Mouse (Mus musculus): ENCODE data around the gene Gprc5b. TPM values are rescaled to one million over a fixed set of nuclear protein-coding genes. Genes with fewer than 3 reads are reported as not detected.

Gene Gprc5b
- 10.1 and 13.6 TPM in 2 replicates for polyA plus RNA-seq (2016; fragmentation: Nextera tagmentation; extraction: Ambion mirVana)

- H3K9me3 ChIP-seq (replicated peaks), result no peaks in the 10 kb centered on the region
- DNase-seq (ENCODE audit: low spot score), result peak; percentile 90
- WGBS, result under 1% methylated on average over 36 of the region's 44 CpGs
- H3K27ac ChIP-seq (replicated peaks), result peak within 1 kb of the TSS; percentile 92
- peaks cover 8% of the 10 kb centered on the region for H3K27me3 ChIP-seq (ENCODE audit: low read depth, poor library complexity, severe bottlenecking)
- peaks cover 70% of the 10 kb centered on the region for H3K4me1 ChIP-seq
- peak within 1 kb of the TSS; percentile 77 for H3K4me3 ChIP-seq
- peaks cover 5% of the 10 kb centered on the region; the same call in 1 of the 2 replicates for H3K36me3 ChIP-seq
Measured at GRCm38 (mm10) chr7:118995007-118995406, at the start of gene Gprc5b. TSS of gene Gprc5b (minus strand) at chr7:118995211.

- H3K27me3 ChIP-seq (ENCODE audit: low read depth, poor library complexity, severe bottlenecking), result no peaks in the 10 kb centered on the region
- H3K27ac ChIP-seq (replicated peaks), result no peak overlapping the region
- H3K9me3 ChIP-seq (replicated peaks), result no peaks in the 10 kb centered on the region
- DNase-seq (ENCODE audit: low spot score), result no peak
- no peaks in the 10 kb centered on the region for H3K36me3 ChIP-seq
- H3K4me3 ChIP-seq, result no peak overlapping the region
- no peaks in the 10 kb centered on the region for H3K4me1 ChIP-seq
Measured at GRCm38 (mm10) chr7:119041502-119041901, 46.5 kb upstream of the Gprc5b start.

- Histone ChIP-seq H3K4me3 (no peak overlapping the region), H3K9me3 (replicated peaks) (no peaks in the 10 kb centered on the region), H3K27me3 (ENCODE audit: low read depth, poor library complexity, severe bottlenecking) (no peaks in the 10 kb centered on the region), H3K36me3 (no peaks in the 10 kb centered on the region), H3K27ac (replicated peaks) (no peak overlapping the region), H3K4me1 (peaks cover 13% of the 10 kb centered on the region)
- no peak for DNase-seq (ENCODE audit: low spot score)
Measured at GRCm38 (mm10) chr7:119037581-119037980, 42.6 kb upstream of the Gprc5b start.

GRCm38 (mm10) chr7:119034243-119034961, 39.4 kb upstream of the Gprc5b start:
- no peak overlapping the region for H3K27ac ChIP-seq (replicated peaks)
- no peaks in the 10 kb centered on the region for H3K27me3 ChIP-seq (ENCODE audit: low read depth, poor library complexity, severe bottlenecking)
- WGBS, result 75% methylated on average over 15 of the region's 15 CpGs
- peaks cover 13% of the 10 kb centered on the region for H3K4me1 ChIP-seq
- no peaks in the 10 kb centered on the region for H3K9me3 ChIP-seq (replicated peaks)
- no peak overlapping the region for H3K4me3 ChIP-seq
- no peak for DNase-seq (ENCODE audit: low spot score)
- no peaks in the 10 kb centered on the region for H3K36me3 ChIP-seq

- no peak overlapping the region for H3K4me3 ChIP-seq
Measured at GRCm38 (mm10) chr7:119023394-119023921, 28.4 kb upstream of the Gprc5b start.

GRCm38 (mm10) chr7:119022238-119023156, 27.5 kb upstream of the Gprc5b start:
- no peak overlapping the region for H3K4me3 ChIP-seq
- peaks cover 3% of the 10 kb centered on the region for H3K4me1 ChIP-seq
- H3K27me3 ChIP-seq (ENCODE audit: low read depth, poor library complexity, severe bottlenecking), result no peaks in the 10 kb centered on the region
- no peak overlapping the region for H3K27ac ChIP-seq (replicated peaks)
- WGBS, result 81% methylated on average over 19 of the region's 19 CpGs
- H3K9me3 ChIP-seq (replicated peaks), result no peaks in the 10 kb centered on the region
- no peaks in the 10 kb centered on the region for H3K36me3 ChIP-seq
- no peak for DNase-seq (ENCODE audit: low spot score)

More at GRCm38 (mm10) chr7:119023394-119023921, 28.4 kb upstream of the Gprc5b start:
- H3K4me1 ChIP-seq, result peaks cover 3% of the 10 kb centered on the region
- no peaks in the 10 kb centered on the region for H3K9me3 ChIP-seq (replicated peaks)
- WGBS, result 29% methylated on average over 17 of the region's 17 CpGs
- DNase-seq (ENCODE audit: low spot score), result peak; percentile 74
- H3K27ac ChIP-seq (replicated peaks), result no peak overlapping the region
- no peaks in the 10 kb centered on the region for H3K36me3 ChIP-seq
- no peaks in the 10 kb centered on the region for H3K27me3 ChIP-seq (ENCODE audit: low read depth, poor library complexity, severe bottlenecking)

DNA sequence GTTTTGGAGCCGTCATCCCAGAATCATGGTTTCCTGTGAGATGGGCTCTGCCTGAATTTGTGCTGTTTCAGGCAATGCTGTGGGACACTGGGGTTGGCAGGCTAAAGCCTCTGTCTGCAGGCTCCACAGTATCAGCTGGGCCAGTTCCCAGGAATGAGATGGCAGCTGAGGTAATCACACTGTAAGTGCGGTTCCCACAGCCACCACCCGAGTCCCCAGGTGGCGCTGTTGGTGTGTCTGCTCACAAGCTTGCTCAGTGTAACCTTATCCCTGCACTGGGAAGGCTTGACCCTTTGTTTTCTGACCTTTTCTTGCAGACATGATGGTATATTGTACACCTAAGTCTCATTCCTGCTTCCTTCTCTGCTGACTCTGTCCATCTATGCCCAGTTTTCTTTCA, 24.5 kb upstream of the Gprc5b start:
- Histone ChIP-seq H3K27me3 (ENCODE audit: low read depth, poor library complexity, severe bottlenecking) (no peaks in the 10 kb centered on the region), H3K4me1 (peaks cover 3% of the 10 kb centered on the region), H3K36me3 (no peaks in the 10 kb centered on the region), H3K9me3 (replicated peaks) (no peaks in the 10 kb centered on the region), H3K27ac (replicated peaks) (no peak overlapping the region), H3K4me3 (no peak overlapping the region)
- DNase-seq (ENCODE audit: low spot score), result peak; percentile 72
- WGBS, result 20% methylated on average over 4 of the region's 4 CpGs

- Histone ChIP-seq H3K36me3 (no peaks in the 10 kb centered on the region), H3K9me3 (replicated peaks) (no peaks in the 10 kb centered on the region), H3K4me3 (no peak overlapping the region), H3K27ac (replicated peaks) (no peak overlapping the region), H3K27me3 (ENCODE audit: low read depth, poor library complexity, severe bottlenecking) (no peaks in the 10 kb centered on the region), H3K4me1 (no peaks in the 10 kb centered on the region)
- DNase-seq (ENCODE audit: low spot score), result peak; percentile 54
- 6% methylated on average over 3 of the region's 3 CpGs for WGBS
Measured at GRCm38 (mm10) chr7:119015736-119016135, 20.7 kb upstream of the Gprc5b start.

- WGBS, result 18% methylated on average over 5 of the region's 5 CpGs
- Histone ChIP-seq H3K4me1 (no peaks in the 10 kb centered on the region), H3K27ac (replicated peaks) (no peak overlapping the region), H3K9me3 (replicated peaks) (no peaks in the 10 kb centered on the region), H3K27me3 (ENCODE audit: low read depth, poor library complexity, severe bottlenecking) (no peaks in the 10 kb centered on the region), H3K36me3 (no peaks in the 10 kb centered on the region), H3K4me3 (no peak overlapping the region)
- DNase-seq (ENCODE audit: low spot score), result peak; percentile 75
Measured at GRCm38 (mm10) chr7:119010854-119011529, 16.0 kb upstream of the Gprc5b start.

DNA sequence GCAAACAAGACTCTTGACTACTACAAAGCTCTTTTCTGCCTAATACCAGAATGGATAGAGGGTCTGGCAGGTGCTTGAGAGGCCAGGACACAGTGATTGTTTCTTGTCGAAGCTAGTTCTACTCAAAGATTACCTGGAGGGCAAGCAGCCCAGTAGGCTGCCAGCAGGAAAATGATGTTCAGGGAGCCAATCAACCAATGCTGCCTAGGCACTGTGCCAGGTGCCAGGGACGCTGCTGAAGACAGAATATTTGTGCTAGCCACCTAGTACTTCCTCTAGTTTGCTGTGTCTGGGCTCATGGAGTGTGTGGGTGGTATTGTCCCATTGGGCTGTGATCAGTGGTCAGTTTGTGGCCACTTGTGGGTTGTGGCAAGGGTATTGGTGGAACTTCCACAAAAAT, 7.5 kb upstream of the Gprc5b start:
- Histone ChIP-seq H3K4me3 (no peak overlapping the region), H3K27me3 (ENCODE audit: low read depth, poor library complexity, severe bottlenecking) (no peaks in the 10 kb centered on the region), H3K4me1 (peaks cover 3% of the 10 kb centered on the region; the same call in 1 of the 2 replicates), H3K36me3 (no peaks in the 10 kb centered on the region), H3K9me3 (replicated peaks) (no peaks in the 10 kb centered on the region), H3K27ac (replicated peaks) (no peak overlapping the region)
- WGBS, result 84% methylated on average over 2 of the region's 2 CpGs
- no peak for DNase-seq (ENCODE audit: low spot score)

DNA sequence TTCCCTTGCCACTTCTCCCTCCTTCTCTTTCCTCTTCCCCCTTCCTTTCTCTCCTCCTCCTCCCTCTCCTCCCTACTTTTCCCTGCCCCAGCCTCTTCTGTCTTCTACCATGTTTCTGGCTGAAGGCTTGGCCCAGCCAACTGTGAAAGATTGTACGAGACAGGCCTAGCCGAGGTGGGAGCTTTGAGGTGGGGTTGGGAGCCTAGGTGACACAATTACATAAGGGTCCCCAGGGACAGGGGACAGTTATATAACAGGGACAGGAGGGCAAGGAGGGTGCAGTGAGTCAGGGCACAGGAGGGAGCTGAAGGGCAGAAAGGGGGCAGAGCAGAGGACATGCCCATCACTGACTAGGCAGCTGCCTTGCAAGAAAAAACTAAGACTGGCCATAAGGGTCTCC, 7.0 kb upstream of the Gprc5b start:
- no peaks in the 10 kb centered on the region for H3K36me3 ChIP-seq
- 72% methylated on average over 2 of the region's 2 CpGs for WGBS
- H3K27me3 ChIP-seq (ENCODE audit: low read depth, poor library complexity, severe bottlenecking), result no peaks in the 10 kb centered on the region
- no peaks in the 10 kb centered on the region for H3K9me3 ChIP-seq (replicated peaks)
- peaks cover 9% of the 10 kb centered on the region; the same call in 1 of the 2 replicates for H3K4me1 ChIP-seq
- H3K4me3 ChIP-seq, result no peak overlapping the region
- DNase-seq (ENCODE audit: low spot score), result no peak
- H3K27ac ChIP-seq (replicated peaks), result no peak overlapping the region

GRCm38 (mm10) chr7:118999857-119000256, 4.8 kb upstream of the Gprc5b start:
- WGBS, result 74% methylated on average over 2 of the region's 2 CpGs
- Histone ChIP-seq H3K27me3 (ENCODE audit: low read depth, poor library complexity, severe bottlenecking) (peaks cover 8% of the 10 kb centered on the region), H3K27ac (replicated peaks) (no peak overlapping the region), H3K4me3 (no peak overlapping the region), H3K9me3 (replicated peaks) (no peaks in the 10 kb centered on the region), H3K36me3 (no peaks in the 10 kb centered on the region), H3K4me1 (peaks cover 23% of the 10 kb centered on the region)
- DNase-seq (ENCODE audit: low spot score), result no peak

Measured in midbrain, embryonic 10.5 days (tissue).